Mouse (Mus musculus) spleen, adult 2 months (tissue): ENCODE measurements at regions not wholly inside any gene's neighbourhood (a gene's known extent, or its start where the extent isn't known, plus 50 kb on each side); places are given as distances from the start of the nearest gene placed in this dataset.

ENCODE experiments used
- DNase-seq, 2 experiments: peaks; one replicate each; pipeline versions ENCODE4 v3.0.0 to v3.0.0-alpha.2; 2012 to 2021; ENCODE audit warnings: low spot score in 2 of 2, low read depth in 1 of 2
- H3K27ac ChIP-seq: fragments of 200-500 bp; 2 replicates; pipeline ENCODE4 v1.5.1; 2012; ENCODE audit warnings: low read length, inconsistent platforms; ENCODE audit not compliant: insufficient read depth
- H3K27me3 ChIP-seq: fragments of 200-500 bp; 2 replicates; pipeline ENCODE4 v1.6.1; 2012; ENCODE audit warnings: mild to moderate bottlenecking, moderate library complexity, low read length, inconsistent platforms; ENCODE audit not compliant: control insufficient read depth, insufficient read depth
- H3K36me3 ChIP-seq: fragments of 200-500 bp; 2 replicates; pipeline ENCODE4 v1.6.1; 2012; ENCODE audit warnings: mild to moderate bottlenecking, low read length, inconsistent platforms; ENCODE audit not compliant: control insufficient read depth, insufficient read depth
- H3K4me1 ChIP-seq: fragments of 200-500 bp; 2 replicates; pipeline ENCODE4 v1.6.1; 2011; ENCODE audit warnings: inconsistent platforms; ENCODE audit not compliant: control insufficient read depth, insufficient read depth, insufficient read length
- H3K4me3 ChIP-seq: fragments of 200-500 bp; 2 replicates; pipeline ENCODE4 v1.5.1; 2011; ENCODE audit warnings: mild to moderate bottlenecking, inconsistent platforms; ENCODE audit not compliant: insufficient read depth, insufficient read length; ENCODE audit errors: extremely low read depth
- CTCF ChIP-seq: fragments of 200-500 bp; IDR thresholded peaks from 2 replicates; pipeline ENCODE4 v1.5.1; 2011; ENCODE audit warnings: mild to moderate bottlenecking, inconsistent platforms; ENCODE audit not compliant: insufficient read depth, insufficient read length, insufficient replicate concordance; ENCODE audit errors: extremely low read depth
- POLR2A ChIP-seq: fragments of 200-500 bp; IDR thresholded peaks from 2 replicates; pipeline ENCODE4 v1.6.1; 2011; ENCODE audit warnings: low read depth, low read length, inconsistent platforms
- WGBS: fragments of 180-500 bp; shearing (Covaris S2); methylation state at CpG from one replicate; pipeline ENCODE4 v1.1.7; 2018; 5-methylcytosine and 5-hydroxymethylcytosine counted together

DNA sequence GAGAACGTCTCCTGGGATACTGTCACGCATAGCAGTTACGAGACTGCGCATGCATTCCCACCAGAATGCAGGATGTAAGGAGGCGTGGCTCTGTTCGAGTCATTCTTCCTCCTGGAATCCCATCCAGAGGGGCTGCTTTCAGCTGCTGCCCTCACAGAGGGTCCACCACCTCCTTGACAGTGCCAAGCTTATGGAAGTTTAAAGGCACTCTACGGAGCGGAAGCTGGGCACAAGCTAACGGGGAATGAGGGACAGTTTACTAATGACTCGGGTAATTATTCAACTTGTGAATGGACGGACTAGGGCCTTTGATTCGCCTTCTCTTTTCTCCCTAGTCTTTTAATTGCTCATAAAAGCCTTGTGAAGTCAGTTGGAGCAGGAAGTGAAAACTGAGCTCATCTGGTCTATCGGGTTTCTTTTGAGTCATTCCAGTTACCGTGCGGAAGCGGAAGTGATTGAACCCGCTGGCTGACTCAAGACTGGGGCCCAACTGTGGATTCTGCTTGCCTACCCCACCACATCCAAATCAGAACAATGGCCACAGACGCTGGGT is 291.3 kb downstream of the Hlx start:
- Histone ChIP-seq H3K36me3 (no peaks in the 10 kb centered on the region), H3K27ac (peak overlapping the region; percentile 33), H3K4me3 (no peak overlapping the region), H3K27me3 (no peaks in the 10 kb centered on the region), H3K4me1 (peaks cover 25% of the 10 kb centered on the region)
- peak; percentile 31 to 61 for DNase-seq
- TF ChIP-seq CTCF: no peak
- no peak for TF ChIP-seq POLR2A
- 38% methylated on average over 18 of the region's 18 CpGs for WGBS

DNA sequence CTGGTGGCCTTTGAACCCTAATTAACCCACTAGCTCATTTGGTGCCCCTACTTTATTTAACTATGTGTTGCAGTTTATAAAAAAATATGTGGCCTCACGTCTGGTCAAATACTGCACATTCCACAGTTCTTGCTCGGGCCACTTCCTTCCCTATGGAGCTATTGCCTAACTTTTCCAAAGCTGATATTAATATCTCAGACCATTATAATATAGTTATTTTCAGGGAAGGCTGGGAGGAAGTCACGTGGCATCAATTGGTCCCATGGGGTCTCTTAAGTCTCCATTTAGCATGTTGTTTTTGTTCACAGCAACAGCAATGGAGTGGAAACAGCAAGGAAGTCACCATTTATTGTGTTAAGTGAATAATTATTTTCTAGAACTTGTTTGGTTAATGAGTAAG is 292.9 kb downstream of the Hlx start:
- TF ChIP-seq CTCF: no peak
- TF ChIP-seq POLR2A: no peak
- 68% methylated on average over 3 of the region's 3 CpGs for WGBS

GRCm38 (mm10) chr1:184436387-184436786 is 296.0 kb downstream of the Hlx start:
- H3K27ac ChIP-seq: no peak overlapping the region
- no peaks in the 10 kb centered on the region for H3K27me3 ChIP-seq
- TF ChIP-seq CTCF (no peak), POLR2A (no peak)
- H3K4me3 ChIP-seq: no peak overlapping the region
- peaks cover 11% of the 10 kb centered on the region for H3K4me1 ChIP-seq
- no peak for DNase-seq
- H3K36me3 ChIP-seq: no peaks in the 10 kb centered on the region
- 78% methylated on average over 3 of the region's 3 CpGs for WGBS

More for the DNA sequence above, 292.9 kb downstream of the Hlx start:
- no peak for DNase-seq
- H3K4me1 ChIP-seq: peaks cover 20% of the 10 kb centered on the region
- H3K36me3 ChIP-seq: no peaks in the 10 kb centered on the region
- H3K27me3 ChIP-seq: no peaks in the 10 kb centered on the region
- no peak overlapping the region for H3K4me3 ChIP-seq
- H3K27ac ChIP-seq: no peak overlapping the region

DNA sequence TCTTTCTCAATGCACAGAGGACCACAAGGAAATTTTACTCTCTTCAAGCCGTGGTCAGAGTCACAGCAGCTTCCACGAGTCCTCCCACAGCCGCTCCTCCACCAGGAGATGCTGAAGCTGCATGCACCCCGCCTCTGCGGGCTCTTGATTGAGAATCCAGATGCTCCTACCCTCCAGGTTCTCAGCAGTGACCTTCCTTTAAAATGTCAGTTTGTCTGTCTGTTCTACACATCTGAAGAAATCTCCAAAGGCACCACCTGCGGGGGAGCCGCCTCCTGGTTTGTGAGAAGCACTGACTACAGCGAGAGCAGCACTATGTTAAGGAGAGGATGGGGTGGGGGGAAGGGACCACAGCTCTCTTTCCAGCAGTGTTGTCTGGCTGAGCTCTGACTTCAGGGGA is 303.8 kb downstream of the Hlx start:
- Histone ChIP-seq H3K4me3 (no peak overlapping the region), H3K4me1 (no peaks in the 10 kb centered on the region), H3K27ac (no peak overlapping the region), H3K36me3 (no peaks in the 10 kb centered on the region), H3K27me3 (peaks cover 2% of the 10 kb centered on the region; the same call in 1 of the 2 replicates)
- DNase-seq: no peak
- 73% methylated on average over 8 of the region's 8 CpGs for WGBS
- TF ChIP-seq CTCF: no peak
- TF ChIP-seq POLR2A: no peak

GRCm38 (mm10) chr1:184428035-184428434 is 304.4 kb downstream of the Hlx start:
- H3K4me3 ChIP-seq: no peak overlapping the region
- DNase-seq: no peak

DNA sequence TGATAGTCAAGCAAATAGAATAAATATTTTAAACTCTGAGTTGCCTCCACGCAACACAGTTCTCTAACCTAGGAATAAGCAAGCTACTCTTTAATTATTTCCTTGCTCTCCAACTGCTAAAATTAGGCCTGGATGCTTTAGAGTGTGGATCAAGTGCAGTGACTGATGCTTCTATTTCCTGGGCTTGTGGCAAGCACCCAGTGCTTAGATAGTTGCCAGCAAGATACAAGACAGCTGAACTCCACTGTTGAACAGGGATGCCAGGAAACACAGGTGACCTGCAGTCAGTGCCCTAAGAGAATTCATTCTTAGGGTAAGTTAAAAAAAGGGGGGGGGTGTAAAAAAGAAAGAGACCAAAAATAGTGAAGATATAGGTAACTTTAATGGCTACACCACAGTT is 306.7 kb downstream of the Hlx start:
- 91% methylated on average over 1 of the region's 1 CpGs for WGBS
- peaks cover 2% of the 10 kb centered on the region; the same call in 1 of the 2 replicates for H3K27me3 ChIP-seq
- no peak for DNase-seq
- H3K27ac ChIP-seq: no peak overlapping the region
- H3K36me3 ChIP-seq: no peaks in the 10 kb centered on the region
- TF ChIP-seq CTCF: no peak
- no peak for TF ChIP-seq POLR2A
- H3K4me3 ChIP-seq: no peak overlapping the region
- H3K4me1 ChIP-seq: no peaks in the 10 kb centered on the region

More at GRCm38 (mm10) chr1:184428035-184428434, 304.4 kb downstream of the Hlx start:
- H3K27ac ChIP-seq: no peak overlapping the region
- peaks cover 2% of the 10 kb centered on the region; the same call in 1 of the 2 replicates for H3K27me3 ChIP-seq
- no peaks in the 10 kb centered on the region for H3K36me3 ChIP-seq
- no peaks in the 10 kb centered on the region for H3K4me1 ChIP-seq
- WGBS: 83% methylated on average over 3 of the region's 3 CpGs
- TF ChIP-seq POLR2A (no peak), CTCF (no peak)

DNA sequence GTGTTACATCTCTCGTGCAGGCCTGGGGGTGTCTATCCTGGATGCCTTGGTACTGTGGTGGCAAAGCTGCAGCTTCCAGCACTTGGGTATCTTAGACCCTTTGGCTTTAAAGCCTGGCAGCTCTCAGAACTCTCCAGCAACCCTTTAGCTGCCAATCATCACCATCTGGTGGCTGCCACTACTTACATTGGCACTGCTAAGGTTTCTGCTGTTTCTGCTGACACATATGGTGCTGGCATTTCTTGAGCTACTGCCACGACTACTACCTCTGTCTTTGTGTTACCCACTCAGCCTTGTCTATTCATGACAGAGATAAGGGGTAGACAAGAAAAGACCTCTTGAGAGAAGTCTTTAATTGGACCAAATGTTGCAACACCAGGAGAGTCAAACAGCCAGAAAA is 308.4 kb downstream of the Hlx start:
- no peak for TF ChIP-seq CTCF
- TF ChIP-seq POLR2A: no peak
- no peak overlapping the region for H3K27ac ChIP-seq
- H3K27me3 ChIP-seq: peaks cover 2% of the 10 kb centered on the region; the same call in 1 of the 2 replicates
- 92% methylated on average over 2 of the region's 2 CpGs for WGBS
- no peak for DNase-seq
- H3K36me3 ChIP-seq: no peaks in the 10 kb centered on the region
- no peak overlapping the region for H3K4me3 ChIP-seq
- no peaks in the 10 kb centered on the region for H3K4me1 ChIP-seq
